Mouse (Mus musculus) gastrocnemius, postnatal 14 days (tissue): ENCODE results near the gene Gli3. TPM values are rescaled to one million over a fixed set of nuclear protein-coding genes. Genes with fewer than 3 reads are reported as not detected.

Experiments
- DNase-seq: peaks from one replicate; pipeline ENCODE4 v3.0.0; 2021; ENCODE audit warnings: mixed read lengths
- intact Hi-C: fragments of 180-260 bp; cut with DNase I; formaldehyde crosslinking; loops from one replicate; pipeline ENCODE4 v1.15.1; 2025; ENCODE audit warnings: low total_unique reads
- total RNA-seq, 2 experiments: library from RNA; stranded (reverse); gene quantifications; 2 replicates each; pipeline ENCODE4 v1.2.3; 2021

The Gli3 gene
- total RNA-seq, 2 experiments from 2014 or later: 2.6 to 4.6 TPM

- DNase-seq: no peak
- intact Hi-C loops: no loop called here
These were observed 228.9 kb downstream of the Gli3 start for GRCm38 (mm10) chr13:15691751-15692464.

- no peak for DNase-seq
- intact Hi-C loops: no loop called here
These were observed 229.4 kb downstream of the Gli3 start for GRCm38 (mm10) chr13:15692465-15692809.

DNA sequence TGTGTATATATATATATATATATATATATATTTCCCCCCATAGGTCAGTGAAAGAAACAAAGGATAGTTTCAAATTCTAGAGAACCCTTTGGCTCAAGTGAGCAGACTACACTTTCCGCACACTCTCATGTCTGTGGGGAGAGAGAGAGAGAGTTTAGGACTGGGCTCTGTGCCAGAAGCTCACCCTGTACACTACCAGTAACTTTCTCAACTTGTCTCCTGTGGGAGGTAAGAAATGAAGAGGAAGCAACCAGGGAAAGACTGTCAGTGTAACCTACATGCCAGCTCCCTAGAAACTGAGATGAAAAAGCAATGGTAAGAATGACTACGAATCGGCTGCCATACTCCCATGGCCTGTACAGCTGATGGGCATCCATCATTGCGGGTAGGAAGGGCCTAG lies 235.2 kb downstream of the Gli3 start:
- no peak for DNase-seq
- intact Hi-C loops: no loop called here

GRCm38 (mm10) chr13:15699116-15699515 lies 236.1 kb downstream of the Gli3 start:
- intact Hi-C loops: no loop called here
- no peak for DNase-seq

- DNase-seq: no peak
- intact Hi-C loops: no loop called here
These were observed 241.6 kb downstream of the Gli3 start for GRCm38 (mm10) chr13:15704669-15705068.

GRCm38 (mm10) chr13:15707481-15707881 lies 244.4 kb downstream of the Gli3 start:
- intact Hi-C loops: no loop called here
- DNase-seq: no peak

DNA sequence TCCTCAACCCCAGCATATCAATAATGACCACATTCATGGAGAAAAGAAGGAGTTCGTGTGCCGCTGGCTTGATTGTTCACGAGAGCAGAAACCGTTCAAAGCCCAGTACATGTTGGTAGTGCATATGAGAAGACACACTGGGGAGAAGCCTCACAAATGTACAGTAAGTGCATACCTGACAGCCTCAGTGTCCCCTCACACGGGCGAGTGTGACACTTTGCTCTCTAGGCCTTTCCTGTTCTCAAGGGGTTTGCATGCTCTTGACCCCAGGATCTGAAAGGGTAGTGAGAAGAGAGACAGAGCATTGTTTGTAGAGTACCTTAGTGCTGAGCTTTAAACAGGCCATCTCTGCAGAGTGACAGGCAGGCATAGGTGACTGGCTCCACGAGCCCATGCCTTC lies 250.5 kb downstream of the Gli3 start:
- no peak for DNase-seq

GRCm38 (mm10) chr13:15714331-15714725 lies 251.3 kb downstream of the Gli3 start:
- no peak for DNase-seq
- intact Hi-C loops: loop anchor here (10.0 kb wide), 1 partner anchor 250 kb away; the partner anchor contains the start of gene Gli3

More for the DNA sequence above, 250.5 kb downstream of the Gli3 start:
- intact Hi-C loops: loop anchor here (10.0 kb wide), 1 partner anchor 249 kb away; the partner anchor contains the start of gene Gli3

GRCm38 (mm10) chr13:15714726-15715437 lies 251.8 kb downstream of the Gli3 start:
- DNase-seq: peak; percentile 16
- intact Hi-C loops: loop anchor here (10.0 kb wide), 1 partner anchor 250 kb away; the partner anchor contains the start of gene Gli3

- intact Hi-C loops: no loop called here
These were observed 258.4 kb downstream of the Gli3 start for GRCm38 (mm10) chr13:15721446-15721845.

GRCm38 (mm10) chr13:15722766-15723379 lies 259.8 kb downstream of the Gli3 start:
- intact Hi-C loops: no loop called here

More at GRCm38 (mm10) chr13:15721446-15721845, 258.4 kb downstream of the Gli3 start:
- DNase-seq: no peak

GRCm38 (mm10) chr13:15724723-15725122 lies 261.7 kb downstream of the Gli3 start:
- intact Hi-C loops: no loop called here
- no peak for DNase-seq

More at GRCm38 (mm10) chr13:15722766-15723379, 259.8 kb downstream of the Gli3 start:
- no peak for DNase-seq

GRCm38 (mm10) chr13:15741771-15742170 lies 278.7 kb downstream of the Gli3 start:
- intact Hi-C loops: no loop called here
- DNase-seq: peak; percentile 85

GRCm38 (mm10) chr13:15742308-15742707 lies 279.3 kb downstream of the Gli3 start:
- no peak for DNase-seq
- intact Hi-C loops: no loop called here

- no peak for DNase-seq
- intact Hi-C loops: no loop called here
These were observed 279.7 kb downstream of the Gli3 start for GRCm38 (mm10) chr13:15742777-15743176.

GRCm38 (mm10) chr13:15758835-15759632 lies 296.0 kb downstream of the Gli3 start:
- intact Hi-C loops: no loop called here
- DNase-seq: peak; percentile 80

DNA sequence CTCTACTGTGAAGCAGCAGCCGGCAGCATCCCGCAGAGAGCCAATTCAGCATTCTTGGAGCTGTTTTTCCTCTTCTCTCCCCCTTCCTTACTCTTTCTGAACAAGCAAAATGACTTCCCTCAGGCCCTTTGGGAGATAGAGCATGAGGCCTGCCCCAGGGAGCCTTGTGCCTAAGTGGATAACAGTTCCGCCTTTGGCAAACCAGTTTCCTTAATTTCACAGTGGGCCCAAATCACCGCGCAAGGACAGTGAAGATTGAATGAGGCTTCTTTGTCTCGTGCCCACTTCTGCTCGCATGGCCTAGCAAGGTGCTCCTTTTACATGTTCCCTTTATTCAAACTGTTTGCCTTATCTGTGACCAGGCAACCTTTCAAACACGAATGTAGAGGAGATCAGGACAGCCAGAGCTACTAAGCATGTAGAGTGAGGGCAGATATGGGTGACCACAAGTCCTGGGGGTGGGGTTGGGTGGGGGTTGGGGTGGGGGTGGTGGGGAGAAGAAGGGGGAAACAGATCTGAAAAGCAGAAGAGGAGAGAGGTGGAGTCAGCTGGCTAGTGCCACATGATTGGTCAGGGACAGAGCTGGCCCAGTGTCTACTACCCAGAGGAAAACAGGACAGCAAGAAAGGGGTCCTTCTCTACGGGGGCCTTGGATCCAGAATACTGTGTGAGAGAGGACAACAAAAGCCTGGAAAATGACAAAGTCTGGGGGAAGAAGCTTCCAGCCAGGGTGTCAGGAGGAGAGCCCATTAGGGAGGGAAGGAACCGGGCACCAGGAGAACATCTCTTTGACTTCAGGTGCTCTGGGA lies 296.8 kb downstream of the Gli3 start:
- no peak for DNase-seq
- intact Hi-C loops: loop anchor here (5.0 kb wide), 1 partner anchor 1113 kb away; no protein-coding TSS in a partner anchor

DNA sequence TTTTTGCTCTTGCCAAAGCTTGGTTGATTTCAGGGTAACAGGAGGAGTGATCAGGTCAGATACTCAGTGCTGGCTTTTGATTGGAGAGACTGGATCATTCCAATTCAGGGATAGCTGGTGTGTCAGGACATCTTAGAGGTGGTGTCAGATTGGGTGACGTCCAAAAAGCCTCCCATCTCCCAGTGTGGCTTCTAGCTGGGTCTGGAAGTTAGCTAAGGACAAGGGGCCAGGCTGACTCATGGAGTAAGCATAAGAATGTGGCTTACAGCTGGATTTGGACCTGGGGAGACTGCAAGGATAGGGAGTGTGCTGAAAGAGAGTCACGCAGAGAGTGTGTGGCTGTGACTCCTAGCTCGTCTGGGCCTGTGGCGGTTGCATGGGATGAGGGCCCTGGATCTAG lies 299.3 kb downstream of the Gli3 start:
- DNase-seq: peak; percentile 15
- intact Hi-C loops: loop anchor here (5.0 kb wide), 1 partner anchor 1115 kb away; no protein-coding TSS in a partner anchor
